Mouse (Mus musculus) spleen, adult 2 months (tissue): ENCODE measurements around the gene Olfr344. TPM values are rescaled to one million over a fixed set of nuclear protein-coding genes. Genes with fewer than 3 reads are reported as not detected.

ENCODE experiments used
- DNase-seq, 2 experiments: peaks; one replicate each; pipeline versions ENCODE4 v3.0.0 to v3.0.0-alpha.2; 2012 to 2021; ENCODE audit warnings: low spot score in 2 of 2, low read depth in 1 of 2
- H3K27ac ChIP-seq: fragments of 200-500 bp; 2 replicates; pipeline ENCODE4 v1.5.1; 2012; ENCODE audit warnings: low read length, inconsistent platforms; ENCODE audit not compliant: insufficient read depth
- H3K27me3 ChIP-seq: fragments of 200-500 bp; 2 replicates; pipeline ENCODE4 v1.6.1; 2012; ENCODE audit warnings: mild to moderate bottlenecking, moderate library complexity, low read length, inconsistent platforms; ENCODE audit not compliant: control insufficient read depth, insufficient read depth
- H3K36me3 ChIP-seq: fragments of 200-500 bp; 2 replicates; pipeline ENCODE4 v1.6.1; 2012; ENCODE audit warnings: mild to moderate bottlenecking, low read length, inconsistent platforms; ENCODE audit not compliant: control insufficient read depth, insufficient read depth
- H3K4me1 ChIP-seq: fragments of 200-500 bp; 2 replicates; pipeline ENCODE4 v1.6.1; 2011; ENCODE audit warnings: inconsistent platforms; ENCODE audit not compliant: control insufficient read depth, insufficient read depth, insufficient read length
- H3K4me3 ChIP-seq: fragments of 200-500 bp; 2 replicates; pipeline ENCODE4 v1.5.1; 2011; ENCODE audit warnings: mild to moderate bottlenecking, inconsistent platforms; ENCODE audit not compliant: insufficient read depth, insufficient read length; ENCODE audit errors: extremely low read depth
- CTCF ChIP-seq: fragments of 200-500 bp; IDR thresholded peaks from 2 replicates; pipeline ENCODE4 v1.5.1; 2011; ENCODE audit warnings: mild to moderate bottlenecking, inconsistent platforms; ENCODE audit not compliant: insufficient read depth, insufficient read length, insufficient replicate concordance; ENCODE audit errors: extremely low read depth
- POLR2A ChIP-seq: fragments of 200-500 bp; IDR thresholded peaks from 2 replicates; pipeline ENCODE4 v1.6.1; 2011; ENCODE audit warnings: low read depth, low read length, inconsistent platforms
- WGBS: fragments of 180-500 bp; shearing (Covaris S2); methylation state at CpG from one replicate; pipeline ENCODE4 v1.1.7; 2018; 5-methylcytosine and 5-hydroxymethylcytosine counted together
- polyA plus RNA-seq: library from polyadenylated mRNA; depleted of rRNA; stranded (reverse); fragments of >200 nt; gene quantifications from 2 replicates; pipeline ENCODE4 v1.2.3, GENCODE M21; 2012; rRNA removed

Gene Olfr344
- not detected in 2 replicates for polyA plus RNA-seq

GRCm38 (mm10) chr2:36566362-36566761 is at the start of gene Olfr344:
TSS of gene Olfr344 (plus strand) at chr2:36566662.
- H3K27me3 ChIP-seq = no peaks in the 10 kb centered on the region
- H3K36me3 ChIP-seq = no peaks in the 10 kb centered on the region
- no peak for DNase-seq
- H3K4me3 ChIP-seq = no peak within 1 kb of the TSS
- no peak within 1 kb of the TSS for H3K27ac ChIP-seq
- TF ChIP-seq POLR2A = no peak
- no peak for TF ChIP-seq CTCF
- H3K4me1 ChIP-seq = no peaks in the 10 kb centered on the region
- WGBS = 89% methylated on average over 1 of the region's 1 CpGs

GRCm38 (mm10) chr2:36524698-36525097 is 41.8 kb upstream of the Olfr344 start, which contains the start of gene Olfr342:
TSS of gene Olfr342 (plus strand) at chr2:36524998.
- no peaks in the 10 kb centered on the region for H3K4me1 ChIP-seq
- H3K4me3 ChIP-seq = no peak within 1 kb of the TSS
- 60% methylated on average over 3 of the region's 3 CpGs for WGBS
- no peaks in the 10 kb centered on the region for H3K36me3 ChIP-seq
- DNase-seq = no peak
- H3K27me3 ChIP-seq = no peaks in the 10 kb centered on the region
- no peak for TF ChIP-seq POLR2A
- no peak for TF ChIP-seq CTCF
- no peak within 1 kb of the TSS for H3K27ac ChIP-seq

GRCm38 (mm10) chr2:36565156-36565555 is 1.3 kb upstream of the Olfr344 start:
- Histone ChIP-seq H3K27ac (no peak overlapping the region), H3K36me3 (no peaks in the 10 kb centered on the region)

GRCm38 (mm10) chr2:36567022-36567421 is 560 bp downstream of the Olfr344 start:
- Histone ChIP-seq H3K36me3 (no peaks in the 10 kb centered on the region), H3K27me3 (no peaks in the 10 kb centered on the region), H3K4me3 (no peak overlapping the region), H3K4me1 (no peaks in the 10 kb centered on the region), H3K27ac (no peak overlapping the region)
- DNase-seq = no peak
- TF ChIP-seq POLR2A (no peak), CTCF (no peak)

More at GRCm38 (mm10) chr2:36565156-36565555, 1.3 kb upstream of the Olfr344 start:
- no peak for TF ChIP-seq CTCF
- no peak for TF ChIP-seq POLR2A
- no peaks in the 10 kb centered on the region for H3K4me1 ChIP-seq
- no peaks in the 10 kb centered on the region for H3K27me3 ChIP-seq
- H3K4me3 ChIP-seq = no peak overlapping the region
- DNase-seq = no peak

GRCm38 (mm10) chr2:36567845-36568244 is 1.4 kb downstream of the Olfr344 start:
- H3K36me3 ChIP-seq = no peaks in the 10 kb centered on the region
- H3K27ac ChIP-seq = no peak overlapping the region
- H3K4me3 ChIP-seq = no peak overlapping the region
- no peak for DNase-seq
- WGBS = 96% methylated on average over 3 of the region's 3 CpGs
- no peaks in the 10 kb centered on the region for H3K27me3 ChIP-seq
- no peak for TF ChIP-seq CTCF
- TF ChIP-seq POLR2A = no peak
- H3K4me1 ChIP-seq = no peaks in the 10 kb centered on the region

Other genes with a start within 250 kb of the Olfr344 start
- gene Olfr338, start 193.1 kb upstream of the Olfr344 start, polyA plus RNA-seq = not detected in 2 replicates
- not detected in 2 replicates for gene Olfr339, start 147.7 kb upstream of the Olfr344 start, polyA plus RNA-seq
- not detected in 2 replicates for gene Olfr340, start 114.1 kb upstream of the Olfr344 start, polyA plus RNA-seq
- not detected in 2 replicates for gene Olfr341, start 84.2 kb upstream of the Olfr344 start, polyA plus RNA-seq
- not detected in 2 replicates for gene Olfr342, start 41.7 kb upstream of the Olfr344 start, polyA plus RNA-seq
- gene Olfr345, start 73.4 kb downstream of the Olfr344 start, polyA plus RNA-seq = not detected in 2 replicates
- not detected in 2 replicates for gene Olfr346, start 119.1 kb downstream of the Olfr344 start, polyA plus RNA-seq
- not detected in 2 replicates for gene Olfr347, start 165.2 kb downstream of the Olfr344 start, polyA plus RNA-seq
- gene Olfr348, start 217.6 kb downstream of the Olfr344 start, polyA plus RNA-seq = not detected in 2 replicates
- not detected in 2 replicates for gene Olfr50, start 223.9 kb downstream of the Olfr344 start, polyA plus RNA-seq